Mouse (Mus musculus) embryonic fibroblast, embryonic 13.5 days (primary cell): ENCODE data around the gene Zfpl1.

Experiments
- CTCF ChIP-seq: IDR thresholded peaks from 2 replicates; pipeline ENCODE4 v1.5.1; 2011; ENCODE audit warnings: mild to moderate bottlenecking, control low read depth, low read length, moderate library complexity, borderline replicate concordance; ENCODE audit not compliant: insufficient read depth
- POLR2A ChIP-seq: IDR thresholded peaks from 2 replicates; pipeline ENCODE4 v1.6.1; 2011; ENCODE audit warnings: low read depth, mild to moderate bottlenecking, control low read depth, low read length, moderate library complexity

DNA sequence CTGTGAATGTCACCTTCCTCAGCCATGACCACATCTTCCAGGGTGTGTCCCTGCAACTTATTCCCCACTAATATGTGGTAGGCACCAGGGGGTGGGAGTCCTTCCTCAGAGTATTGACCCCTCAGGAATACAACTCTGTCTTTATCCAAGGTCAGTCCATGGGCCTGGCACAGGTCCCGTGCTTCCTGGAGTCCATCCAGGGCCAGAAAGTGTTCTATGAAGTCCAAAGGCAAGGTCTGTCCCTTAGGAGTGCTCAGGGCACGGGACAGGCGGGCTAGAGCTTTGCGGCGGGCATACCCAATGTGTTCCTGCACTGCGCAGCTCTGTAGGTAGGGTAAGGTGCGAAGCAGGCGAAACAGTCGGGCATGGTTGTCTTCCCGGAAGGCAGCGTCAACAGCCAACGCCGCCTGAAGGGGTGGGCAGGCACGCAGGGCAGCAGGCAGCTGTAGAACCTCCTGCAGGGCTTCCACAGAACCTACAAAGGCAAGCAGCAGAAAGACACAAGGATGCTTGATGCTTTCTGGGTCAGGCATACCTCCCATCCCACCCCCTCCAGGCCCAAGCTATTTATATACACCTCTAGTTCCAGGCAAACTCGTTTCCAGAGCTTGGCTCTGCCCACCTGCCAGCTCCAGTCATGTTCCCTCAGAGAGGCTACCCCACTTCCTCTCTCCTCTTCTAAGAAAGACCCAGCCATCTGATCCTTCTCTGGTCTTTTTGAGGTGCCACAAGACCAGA is 31.5 kb upstream of the Zfpl1 start:
- no peak for TF ChIP-seq POLR2A
- TF ChIP-seq CTCF, result no peak
